Mouse (Mus musculus) C2C12 (cell line): ENCODE measurements around the gene Rpl15. TPM values are rescaled to one million over a fixed set of nuclear protein-coding genes. Genes with fewer than 3 reads are reported as not detected.
"Not testable (repeated sequence)": the region's sequence is repeated elsewhere in the genome, so short reads cannot be mapped to it uniquely, and the experiment has no call there.

Experiments
- H3K27me3 ChIP-seq: one replicate; pipeline ENCODE4 v1.6.1; 2011; ENCODE audit not compliant: control insufficient read depth, insufficient read depth, insufficient read length
- H3K36me3 ChIP-seq: one replicate; pipeline ENCODE4 v1.6.1; 2011; ENCODE audit not compliant: control insufficient read depth, insufficient read depth
- H3K4me3 ChIP-seq: one replicate; pipeline ENCODE4 v1.5.1; 2011; ENCODE audit warnings: mild to moderate bottlenecking, control low read depth; ENCODE audit not compliant: poor library complexity, insufficient read depth, severe bottlenecking
- H3K79me2 ChIP-seq: one replicate; pipeline ENCODE4 v1.6.1; 2011; ENCODE audit not compliant: control insufficient read depth, insufficient read depth
- H3K79me3 ChIP-seq: one replicate; pipeline ENCODE4 v1.6.1; 2011; ENCODE audit warnings: low read depth, control low read depth
- H3ac ChIP-seq: one replicate; pipeline ENCODE3; 2011; ENCODE audit warnings: low read depth; ENCODE audit not compliant: control insufficient read depth, insufficient read length
- CEBPB ChIP-seq: IDR thresholded peaks from one replicate; pipeline ENCODE4 v1.6.1; 2011; ENCODE audit warnings: low read depth, mild to moderate bottlenecking, control low read depth, moderate library complexity
- CTCF ChIP-seq: IDR thresholded peaks from one replicate; pipeline ENCODE4 v1.5.1; 2011; ENCODE audit not compliant: control insufficient read depth, insufficient read depth, insufficient read length
- FOSL1 ChIP-seq: IDR thresholded peaks from one replicate; pipeline ENCODE4 v1.8.0; 2011; ENCODE audit warnings: mild to moderate bottlenecking, low read length; ENCODE audit not compliant: poor library complexity, insufficient read depth, severe bottlenecking
- MAX ChIP-seq: IDR thresholded peaks from one replicate; pipeline ENCODE4 v1.6.1; 2011; ENCODE audit warnings: mild to moderate bottlenecking, control low read depth
- MYOD1 ChIP-seq: IDR thresholded peaks from one replicate; pipeline ENCODE4 v1.6.1; 2011; ENCODE audit warnings: low read depth; ENCODE audit not compliant: control insufficient read depth, insufficient read length
- MYOG ChIP-seq: IDR thresholded peaks from one replicate; pipeline ENCODE4 v1.6.1; 2011; ENCODE audit not compliant: control insufficient read depth, insufficient read length; ENCODE audit errors: extremely low read depth
- USF1 ChIP-seq: IDR thresholded peaks from one replicate; pipeline ENCODE4 v1.6.1; 2011; ENCODE audit warnings: low read depth, mild to moderate bottlenecking, control low read depth, moderate library complexity
- polyA plus RNA-seq: library from polyadenylated mRNA; unstranded; fragments of >200 nt; fragmentation: generic; extraction: Trizol; gene quantifications from one replicate; pipeline ENCODE4 v1.2.1, GENCODE M21; 2012; ENCODE audit warnings: missing spikeins

Rpl15 gene
- polyA plus RNA-seq, 1 experiment: 2,333 TPM

DNA sequence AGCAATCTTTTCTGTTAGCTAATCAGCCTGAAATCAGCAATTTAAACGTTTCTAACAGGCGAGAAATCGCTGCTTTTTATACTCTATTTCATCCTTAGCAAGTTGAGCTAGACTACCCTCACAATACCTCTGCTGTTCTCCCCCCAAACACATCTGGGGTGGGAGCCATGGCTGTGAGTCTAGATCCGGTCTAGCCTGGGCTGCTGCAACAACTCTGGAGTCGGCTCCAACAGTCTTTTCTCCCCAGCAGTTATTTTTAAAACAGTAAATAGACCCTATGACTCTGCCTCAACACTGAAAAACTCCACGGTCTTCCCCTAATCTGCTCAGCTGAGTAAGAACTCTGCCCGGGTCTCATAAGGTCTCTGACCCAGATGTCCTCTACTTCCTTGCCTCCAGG lies 31.1 kb downstream of the Rpl15 start:
- no peak for TF ChIP-seq CTCF
- TF ChIP-seq CEBPB: no peak
- no peak for TF ChIP-seq USF1
- no peak for TF ChIP-seq MYOG
- TF ChIP-seq MAX: no peak
- TF ChIP-seq MYOD1: no peak
- TF ChIP-seq FOSL1: no peak
- Histone ChIP-seq H3ac (no peak overlapping the region), H3K27me3 (no peaks in the 10 kb centered on the region), H3K36me3 (no peaks in the 10 kb centered on the region), H3K79me3 (peaks cover 24% of the 10 kb centered on the region), H3K79me2 (peaks cover 30% of the 10 kb centered on the region), H3K4me3 (no peak overlapping the region)

DNA sequence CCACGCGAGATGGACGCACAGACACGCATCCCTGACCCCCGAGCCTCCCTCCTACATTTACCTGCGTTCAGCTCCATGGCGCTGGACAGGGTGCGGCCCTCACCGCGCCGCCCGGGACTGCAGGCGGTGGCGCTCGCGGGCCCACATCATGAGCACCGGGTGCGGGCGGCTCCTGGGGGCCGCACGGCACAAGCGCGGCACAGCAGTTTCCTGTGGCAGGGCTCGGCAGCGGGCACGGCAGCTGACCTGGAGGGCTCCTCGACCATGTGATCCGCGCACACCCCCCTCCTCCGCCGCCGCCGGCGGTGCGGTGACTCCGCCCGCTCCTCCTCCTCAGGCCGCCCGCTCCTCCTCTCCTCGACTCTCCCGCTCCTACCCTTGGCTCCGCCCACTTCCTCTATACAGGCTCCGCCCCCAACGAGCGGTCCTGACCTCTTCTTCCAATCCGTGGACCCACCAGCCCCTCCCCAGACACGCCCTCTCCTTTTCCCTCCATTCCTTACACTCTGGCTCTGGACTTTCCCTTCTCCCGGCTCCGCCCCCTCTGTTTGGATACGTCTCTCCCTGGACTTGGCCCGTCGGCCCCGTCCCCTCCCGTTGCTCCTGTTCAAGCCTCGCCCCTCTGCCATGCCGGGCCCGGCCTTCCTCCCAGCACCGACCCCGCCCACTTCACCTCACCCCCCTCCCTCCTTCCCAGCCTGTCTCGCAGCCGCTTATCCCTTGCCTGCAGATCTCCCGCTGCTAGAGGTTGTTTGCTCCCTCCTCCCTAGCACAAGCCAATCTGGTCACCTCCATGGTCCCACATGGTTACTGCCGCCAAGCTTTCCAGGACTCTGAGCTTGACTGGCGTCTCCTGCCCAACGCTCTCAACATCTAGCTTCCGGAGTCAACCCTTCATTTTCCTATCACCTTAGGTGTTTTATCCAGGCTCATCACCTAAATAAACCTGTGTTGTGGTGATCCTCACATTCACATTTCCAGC lies 32.1 kb downstream of the Rpl15 start, which contains the start of gene Nr1d2:
Gene Nr1d2, minus strand, starts transcription at position 378 of the 982 bp plus-strand sequence.
- Histone ChIP-seq H3K36me3 (no peaks in the 10 kb centered on the region), H3ac (peak within 1 kb of the TSS; percentile 85), H3K79me2 (peaks cover 41% of the 10 kb centered on the region), H3K79me3 (peaks cover 32% of the 10 kb centered on the region), H3K27me3 (no peaks in the 10 kb centered on the region), H3K4me3 (peak within 1 kb of the TSS; percentile 84)
- TF ChIP-seq CEBPB (no peak), MYOG (no peak)

DNA sequence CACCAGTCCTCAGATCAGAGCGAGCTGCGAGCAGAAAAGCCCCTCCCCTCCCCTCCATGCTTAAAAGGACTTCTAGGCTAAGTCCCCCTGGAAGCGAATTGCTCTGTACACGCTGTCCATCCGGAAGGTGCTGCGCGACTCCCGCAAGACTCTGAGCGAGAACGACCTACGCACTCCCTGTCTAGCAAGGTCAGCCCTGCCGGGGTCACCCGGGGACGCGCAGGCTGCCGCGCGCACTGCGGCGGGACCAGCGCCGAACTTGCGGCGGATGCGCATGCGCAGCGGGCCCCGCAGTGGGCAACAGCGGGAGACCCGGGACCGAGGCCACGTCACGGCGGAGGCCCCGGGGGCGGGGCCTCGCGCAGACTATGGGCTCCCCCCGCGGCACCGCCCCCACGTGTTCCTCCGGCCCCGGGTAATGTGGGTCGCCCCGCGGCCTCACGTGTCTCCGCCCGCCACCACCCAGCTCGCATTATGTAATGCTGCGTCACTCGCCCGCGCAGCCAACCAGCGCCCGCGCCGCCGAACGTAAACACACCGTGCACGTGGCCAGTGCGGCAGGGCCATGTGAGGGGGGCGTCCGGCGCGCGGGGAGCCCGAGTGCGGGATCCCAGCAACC lies 33.0 kb downstream of the Rpl15 start:
- Histone ChIP-seq H3ac (peak overlapping the region; percentile 85), H3K4me3 (peak overlapping the region; percentile 84), H3K79me2 (peaks cover 49% of the 10 kb centered on the region), H3K79me3 (peaks cover 39% of the 10 kb centered on the region), H3K27me3 (no peaks in the 10 kb centered on the region), H3K36me3 (no peaks in the 10 kb centered on the region)
- peak; percentile 27 for TF ChIP-seq MAX
- no peak for TF ChIP-seq CEBPB

DNA sequence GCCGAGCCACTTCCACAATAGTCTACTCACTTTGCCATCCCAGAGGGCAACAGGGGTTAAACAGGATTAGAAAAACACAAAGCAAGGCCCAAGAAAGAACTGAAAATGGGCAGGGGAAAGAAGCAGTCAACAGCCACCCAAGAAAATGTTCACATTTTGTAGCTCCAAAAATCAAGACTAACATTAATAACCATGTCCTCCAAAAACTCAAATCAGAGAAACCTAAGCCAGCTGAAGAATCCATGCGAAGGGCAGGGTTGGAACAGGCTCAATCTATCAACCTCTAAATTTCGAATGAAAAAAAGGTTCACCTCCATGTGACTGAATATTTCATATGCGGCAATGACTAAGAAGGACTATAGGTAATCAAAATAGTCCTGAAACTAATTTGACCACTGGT lies 33.8 kb downstream of the Rpl15 start:
- no peak for TF ChIP-seq CTCF
- TF ChIP-seq FOSL1: no peak
- no peak for TF ChIP-seq MYOD1
- no peak for TF ChIP-seq MAX
- H3K36me3 ChIP-seq: no peaks in the 10 kb centered on the region
- H3ac ChIP-seq: no peak overlapping the region
- H3K27me3 ChIP-seq: no peaks in the 10 kb centered on the region
- H3K79me3 ChIP-seq: peaks cover 48% of the 10 kb centered on the region
- H3K4me3 ChIP-seq: no peak overlapping the region
- peaks cover 58% of the 10 kb centered on the region for H3K79me2 ChIP-seq

DNA sequence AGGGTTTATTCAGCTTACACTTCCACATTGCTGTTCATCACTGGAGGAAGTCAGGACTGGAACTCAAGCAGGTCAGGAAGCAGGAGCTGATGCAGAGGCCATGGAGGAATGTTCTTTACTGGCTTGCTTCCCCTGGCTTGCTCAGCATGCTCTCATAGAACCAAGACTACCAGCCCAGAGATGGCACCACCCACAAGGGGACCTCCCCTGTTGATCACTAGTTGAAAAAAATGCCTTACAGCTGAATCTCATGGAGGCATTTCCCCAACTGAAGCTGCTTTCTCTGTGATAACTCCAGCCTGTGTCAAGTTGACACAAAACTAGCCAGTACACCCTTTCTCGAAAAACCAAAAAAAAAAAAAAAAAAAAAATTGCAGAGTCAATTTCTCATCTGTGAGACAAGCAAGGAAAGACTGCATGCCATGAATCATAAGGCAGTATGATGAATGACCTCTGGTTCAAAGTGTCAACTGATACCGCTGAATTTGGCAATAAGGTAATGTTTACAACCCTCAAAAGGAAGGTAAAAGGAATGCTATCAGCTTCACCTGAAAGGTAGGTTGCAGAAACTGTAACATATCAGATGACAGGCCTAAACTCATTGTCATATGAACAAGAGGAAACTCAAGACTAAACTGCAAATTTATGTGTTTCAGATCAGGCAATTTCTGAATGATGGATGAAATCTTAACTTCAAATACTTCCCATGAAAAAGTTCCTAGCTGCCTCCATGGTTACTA lies 34.5 kb downstream of the Rpl15 start:
- not testable (repeated sequence) for H3K4me3 ChIP-seq, H3ac ChIP-seq, H3K27me3 ChIP-seq, H3K36me3 ChIP-seq
- Histone ChIP-seq H3K79me3 (peaks cover 51% of the 10 kb centered on the region), H3K79me2 (peaks cover 64% of the 10 kb centered on the region)

DNA sequence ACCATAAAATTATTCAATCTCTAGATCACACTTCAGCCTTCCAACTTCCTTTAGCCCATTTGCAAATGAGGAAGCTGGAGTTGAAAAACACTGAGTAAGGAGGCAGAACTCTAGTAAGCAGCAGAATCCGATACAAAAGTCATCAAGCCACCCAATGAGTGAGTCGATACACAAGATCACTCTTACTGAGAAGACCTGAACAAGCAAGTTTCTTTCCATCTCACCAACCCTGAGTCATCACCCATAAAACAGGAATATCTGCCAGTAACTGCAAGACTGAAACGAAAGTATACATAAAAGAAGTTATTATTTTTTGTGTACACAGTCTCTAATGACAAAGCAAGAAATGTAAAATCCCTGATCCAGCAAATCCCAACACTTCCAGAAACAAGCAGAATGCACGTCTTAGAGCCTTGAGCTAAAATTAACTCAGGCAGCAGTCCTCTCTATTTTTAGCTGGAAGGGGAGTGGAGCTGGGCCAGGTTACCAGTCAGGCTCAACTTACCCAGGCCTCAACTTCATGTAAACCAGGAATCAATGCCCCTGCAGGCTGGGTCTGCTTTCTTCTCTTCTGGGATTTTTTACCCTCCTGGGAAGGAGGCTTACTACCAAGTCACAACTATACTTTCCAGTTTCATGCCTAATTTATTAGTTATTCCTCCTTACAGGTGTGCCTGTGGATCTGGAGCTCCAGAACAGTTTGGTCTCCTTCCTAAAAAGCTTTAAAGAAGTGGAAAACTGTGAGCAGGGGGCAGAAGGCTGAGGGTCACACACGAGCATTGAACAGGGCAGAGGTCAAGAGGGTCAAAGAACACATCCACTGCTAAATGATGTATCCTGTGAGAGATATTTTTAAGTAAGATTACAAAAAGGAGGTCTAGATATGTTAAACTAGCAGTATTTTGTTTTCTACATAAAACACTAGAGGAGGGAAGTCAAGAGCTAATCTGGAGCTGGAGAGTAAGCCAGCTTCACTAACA lies 36.9 kb downstream of the Rpl15 start:
- TF ChIP-seq MYOG: no peak
- peaks cover 74% of the 10 kb centered on the region for H3K79me2 ChIP-seq
- H3K79me3 ChIP-seq: peaks cover 53% of the 10 kb centered on the region
- H3K27me3 ChIP-seq: no peaks in the 10 kb centered on the region
- no peak overlapping the region for H3K4me3 ChIP-seq
- no peak overlapping the region for H3ac ChIP-seq
- H3K36me3 ChIP-seq: no peaks in the 10 kb centered on the region
